Mouse (Mus musculus) monocyte, adult 5-6 weeks (primary cell): ENCODE results near the gene Relch. TPM values are rescaled to one million over a fixed set of nuclear protein-coding genes. Genes with fewer than 3 reads are reported as not detected.
"Not testable (repeated sequence)": the region's sequence is repeated elsewhere in the genome, so short reads cannot be mapped to it uniquely, and the experiment has no call there.

Experiments
- ATAC-seq: fragments of 153-309, 156-312 bp; replicated peaks from 2 replicates; pipeline ENCODE4 v1.8.0; 2017; ENCODE audit warnings: mild to moderate bottlenecking; ENCODE audit not compliant: low TSS enrichment, insufficient number of reproducible peaks, severe bottlenecking, poor library complexity, low FRiP score
- total RNA-seq: library from RNA; stranded (forward); fragments of 200-1000, 200-491, 200-594 nt; gene quantifications from 3 replicates; pipeline ENCODE4 v1.2.3, GENCODE M21; 2017

The Relch gene
- total RNA-seq, 1 experiment from 2014 or later: 57.6 TPM

DNA sequence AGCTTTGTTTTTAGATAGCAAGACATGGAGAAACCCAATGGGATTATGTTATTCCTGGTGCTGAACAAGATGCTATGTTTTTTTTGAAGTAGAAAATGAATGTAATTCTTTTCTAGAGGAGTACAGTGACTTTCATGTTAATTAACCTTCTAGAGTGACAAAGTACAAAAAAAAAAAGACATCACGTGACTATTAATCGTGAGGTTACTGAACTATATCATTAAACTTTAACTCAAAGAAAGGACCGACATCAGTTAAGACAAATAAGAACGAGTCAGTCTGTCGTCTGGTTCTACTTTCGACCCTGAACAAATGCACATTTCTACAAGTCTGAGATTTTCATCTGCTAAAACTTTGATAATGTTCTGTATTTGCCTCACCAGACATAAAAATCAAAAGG is 74.7 kb downstream of the Relch start:
- no peak for ATAC-seq

- ATAC-seq: no peak
Measured at GRCm38 (mm10) chr1:105739493-105739892, 75.8 kb downstream of the Relch start.

DNA sequence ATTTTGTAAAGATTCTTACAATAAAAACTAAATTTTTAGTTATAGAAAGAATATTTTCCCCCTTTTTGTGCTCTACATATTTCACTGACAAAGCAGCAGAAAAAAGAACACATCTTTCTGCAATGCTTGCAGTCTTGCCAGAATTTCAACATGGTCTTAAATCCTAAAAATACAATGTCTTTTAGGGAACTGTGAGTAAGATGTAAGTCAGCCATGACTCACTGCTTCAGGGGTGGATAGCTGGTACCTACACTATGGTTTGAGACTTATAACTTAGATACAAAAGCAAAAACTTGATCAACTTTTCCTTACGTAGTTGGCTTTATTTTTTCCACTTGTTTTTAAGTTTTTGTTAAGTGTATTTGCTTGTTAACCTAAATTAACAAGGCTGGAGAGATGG is 78.8 kb downstream of the Relch start:
- no peak for ATAC-seq

- ATAC-seq: no peak
Measured at GRCm38 (mm10) chr1:105746444-105746843, 82.8 kb downstream of the Relch start.

DNA sequence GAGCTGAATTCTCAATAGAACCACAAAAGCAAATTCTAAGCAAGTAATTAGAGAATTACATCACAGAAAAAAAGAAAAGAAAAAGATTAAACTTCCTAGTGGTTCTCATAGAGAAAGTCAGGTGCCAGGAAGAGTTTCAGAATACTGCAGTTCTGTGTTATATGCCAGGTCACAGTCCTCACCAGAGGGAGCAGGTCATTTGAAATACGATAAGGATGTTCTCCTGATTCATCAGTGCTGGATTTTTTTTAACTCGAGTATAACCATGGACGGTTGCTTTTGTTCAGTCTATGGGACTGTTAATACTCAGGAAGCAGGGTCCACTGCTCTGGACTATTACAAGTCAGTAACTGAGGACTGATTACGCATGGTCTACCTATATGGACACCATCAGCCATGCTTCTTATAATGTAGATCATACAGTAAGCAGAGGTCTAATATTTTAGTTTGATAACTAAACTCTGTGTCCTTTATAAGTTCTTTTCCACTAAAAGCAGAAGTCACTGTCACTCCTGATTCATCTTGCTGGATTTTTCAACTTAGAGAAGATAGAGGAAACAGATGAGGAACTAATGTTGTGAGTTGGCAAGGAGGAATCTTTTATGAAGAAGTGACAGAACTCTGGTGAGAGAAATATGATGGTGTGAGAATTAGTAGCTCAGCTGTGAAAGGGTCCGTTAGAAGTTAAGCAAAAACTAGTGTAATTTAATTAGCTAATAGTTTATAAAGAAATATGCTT is 83.4 kb downstream of the Relch start:
- ATAC-seq: peak; percentile 62; the same call in 1 of the 2 replicates

DNA sequence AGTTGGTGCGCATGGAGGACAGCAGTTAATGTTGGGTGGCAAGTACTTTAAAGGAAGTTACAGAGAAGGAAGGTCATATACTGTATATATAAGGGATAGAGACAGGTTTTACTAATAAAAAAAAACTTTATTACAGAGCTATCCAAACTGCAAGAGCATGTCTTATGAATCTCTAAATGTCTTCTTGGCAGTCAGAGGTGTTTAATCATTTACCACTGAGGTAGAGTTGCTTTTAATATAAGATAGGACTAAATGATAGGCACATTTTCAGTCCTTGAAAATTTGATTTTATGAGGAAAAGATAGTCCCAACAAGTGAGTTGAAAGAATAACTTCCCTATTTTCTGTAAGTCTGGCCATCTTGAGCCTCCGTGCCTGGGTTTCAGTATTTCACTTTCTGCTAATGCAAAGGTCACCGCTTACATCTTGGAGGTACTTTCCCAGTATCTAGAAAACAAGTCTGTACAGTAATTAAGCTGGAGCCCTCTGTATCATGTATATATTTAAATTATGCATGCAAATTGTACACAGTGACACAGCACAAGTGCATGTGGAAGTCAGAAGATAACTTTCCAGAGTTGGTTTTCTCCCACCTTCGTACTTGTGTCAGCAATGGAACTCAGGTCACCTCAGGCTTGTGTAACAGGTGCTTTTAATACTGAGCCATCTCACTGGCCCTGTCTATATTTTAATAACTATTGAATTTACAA is 84.6 kb downstream of the Relch start:
- peak; percentile 48 for ATAC-seq

GRCm38 (mm10) chr1:105752196-105752595 is 88.5 kb downstream of the Relch start:
- no peak for ATAC-seq

DNA sequence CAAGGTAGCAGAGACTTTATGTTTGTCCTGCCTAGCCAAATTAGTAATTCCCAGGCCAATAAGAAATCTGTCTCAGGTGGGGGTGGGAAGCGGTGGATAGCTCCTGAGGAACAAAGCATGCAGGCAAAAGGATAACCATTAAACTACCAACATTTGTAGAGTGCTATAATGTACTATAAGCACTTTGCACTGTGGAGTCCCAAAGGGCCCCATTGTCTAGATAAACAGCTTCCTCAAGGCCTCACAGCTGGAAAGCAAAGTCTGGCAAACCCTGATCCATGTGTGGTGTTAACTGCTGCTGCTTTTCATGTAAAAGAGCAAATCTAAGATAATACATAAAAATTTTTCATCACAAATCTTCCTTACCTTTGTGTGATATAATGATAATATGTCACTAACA is 89.3 kb downstream of the Relch start:
- no peak for ATAC-seq

DNA sequence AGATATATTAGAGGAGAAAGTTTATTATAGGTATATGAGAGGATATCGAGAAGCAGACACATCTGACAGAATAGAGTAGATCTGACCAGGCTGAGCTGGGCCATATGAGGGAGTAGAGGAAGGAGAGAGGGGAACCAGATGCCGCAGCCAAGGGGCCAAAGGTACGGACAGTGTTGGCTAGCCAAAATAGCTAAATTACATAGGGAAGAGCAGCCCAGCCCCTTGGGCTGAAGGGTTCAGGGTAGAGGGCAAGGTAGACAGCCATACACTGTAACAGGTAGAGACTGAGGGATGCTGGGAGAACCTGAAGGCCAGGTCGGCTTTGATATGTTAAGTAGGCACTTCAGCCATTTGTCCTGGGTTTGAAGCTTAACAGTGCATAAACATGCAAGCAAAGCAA is 95.1 kb downstream of the Relch start:
- no peak for ATAC-seq

DNA sequence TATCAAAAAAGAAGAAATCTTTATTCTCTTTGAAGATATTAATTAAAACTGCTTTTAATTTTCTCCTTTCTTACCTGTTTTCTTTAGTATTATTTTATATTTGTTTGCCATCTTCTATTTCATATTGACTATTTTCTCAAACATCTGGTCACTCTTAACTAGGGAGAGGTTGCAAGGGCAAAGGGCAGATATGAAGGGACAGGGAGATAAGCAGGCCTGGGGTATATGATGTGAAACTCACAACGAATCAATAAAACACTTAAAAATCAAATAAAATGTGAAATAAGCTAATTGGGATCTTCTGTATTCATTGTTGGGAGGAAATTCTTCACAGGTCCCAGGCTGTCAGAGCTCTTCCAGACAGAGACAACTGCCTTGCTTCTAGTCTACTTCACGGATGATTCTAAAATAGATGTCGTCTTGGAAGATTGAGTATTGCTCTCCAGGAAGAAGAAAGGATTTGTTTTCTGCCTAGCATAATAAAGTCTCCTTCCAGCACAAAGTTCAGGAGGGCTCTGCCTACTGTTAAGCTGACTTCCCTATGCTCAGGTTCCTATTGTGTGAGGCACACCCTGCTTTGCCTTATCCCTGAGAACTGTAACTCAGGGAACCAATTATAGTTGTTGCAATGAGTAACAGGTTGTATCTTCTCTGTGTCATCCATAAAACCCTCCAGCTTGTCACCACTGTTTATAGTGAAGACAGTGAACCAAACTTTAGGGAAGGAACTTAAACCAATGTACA is 95.9 kb downstream of the Relch start:
- no peak for ATAC-seq

- ATAC-seq: no peak
Measured at GRCm38 (mm10) chr1:105765586-105765985, 101.9 kb downstream of the Relch start.

GRCm38 (mm10) chr1:105766099-105766498 is 102.4 kb downstream of the Relch start:
- not testable (repeated sequence) for ATAC-seq

GRCm38 (mm10) chr1:105768397-105768796 is 104.7 kb downstream of the Relch start:
- ATAC-seq: no peak

- ATAC-seq: no peak
Measured at GRCm38 (mm10) chr1:105770685-105771084, 107.0 kb downstream of the Relch start.

- ATAC-seq: no peak
Measured at GRCm38 (mm10) chr1:105776426-105776825, 112.8 kb downstream of the Relch start.

- 0 out of 2 replicates have a peak, but pooled peaks have one; percentile 29 for ATAC-seq
Measured at GRCm38 (mm10) chr1:105780079-105780456, 116.4 kb downstream of the Relch start.

DNA sequence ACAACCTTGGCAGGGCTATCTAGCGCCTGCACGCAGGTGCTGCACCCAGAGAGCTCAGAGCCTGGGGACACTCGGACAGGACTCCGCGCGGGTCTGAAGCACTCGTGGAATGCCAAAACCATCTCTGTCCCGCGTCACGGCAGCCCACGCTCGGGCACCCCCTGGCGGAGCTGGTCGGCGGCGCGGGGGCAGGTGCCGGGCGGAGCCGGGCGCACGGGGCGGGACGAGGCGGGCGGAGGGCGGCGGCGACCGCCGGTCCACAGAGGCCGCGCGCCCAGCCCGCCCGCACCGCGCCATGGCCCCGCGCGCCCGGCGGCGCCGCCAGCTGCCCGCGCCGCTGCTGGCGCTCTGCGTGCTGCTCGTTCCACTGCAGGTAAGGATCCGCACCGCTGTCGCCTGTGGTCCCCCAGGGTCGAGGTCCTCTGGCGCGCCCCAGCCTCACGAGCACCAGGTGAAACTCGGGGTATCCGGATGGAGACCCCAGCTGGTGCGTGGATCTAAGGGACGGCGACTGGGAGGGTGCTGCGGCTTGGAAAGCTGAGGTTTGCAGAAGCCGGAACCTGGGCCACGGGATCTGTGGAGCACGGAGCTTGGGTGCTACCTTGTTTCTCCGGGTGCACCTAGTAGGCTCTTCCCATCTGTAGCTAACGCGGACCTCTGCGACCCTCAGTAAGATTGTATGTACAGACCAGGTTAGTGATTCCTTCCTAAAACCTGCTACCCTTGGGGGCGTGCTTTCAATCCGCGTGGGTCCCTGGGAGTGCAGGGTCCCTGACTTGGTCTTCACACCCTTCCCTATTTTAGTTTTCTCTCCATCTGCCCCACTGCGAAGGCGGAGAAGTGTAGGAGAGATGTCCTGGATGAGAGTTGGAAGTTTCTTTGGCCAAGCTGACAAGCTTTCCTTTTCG is 117.0 kb downstream of the Relch start, which contains the start of gene Tnfrsf11a:
TSS of gene Tnfrsf11a (plus strand) at position 262 of the 908 bp plus-strand sequence.
- ATAC-seq: 0 out of 2 replicates have a peak, but pooled peaks have one; percentile 18

DNA sequence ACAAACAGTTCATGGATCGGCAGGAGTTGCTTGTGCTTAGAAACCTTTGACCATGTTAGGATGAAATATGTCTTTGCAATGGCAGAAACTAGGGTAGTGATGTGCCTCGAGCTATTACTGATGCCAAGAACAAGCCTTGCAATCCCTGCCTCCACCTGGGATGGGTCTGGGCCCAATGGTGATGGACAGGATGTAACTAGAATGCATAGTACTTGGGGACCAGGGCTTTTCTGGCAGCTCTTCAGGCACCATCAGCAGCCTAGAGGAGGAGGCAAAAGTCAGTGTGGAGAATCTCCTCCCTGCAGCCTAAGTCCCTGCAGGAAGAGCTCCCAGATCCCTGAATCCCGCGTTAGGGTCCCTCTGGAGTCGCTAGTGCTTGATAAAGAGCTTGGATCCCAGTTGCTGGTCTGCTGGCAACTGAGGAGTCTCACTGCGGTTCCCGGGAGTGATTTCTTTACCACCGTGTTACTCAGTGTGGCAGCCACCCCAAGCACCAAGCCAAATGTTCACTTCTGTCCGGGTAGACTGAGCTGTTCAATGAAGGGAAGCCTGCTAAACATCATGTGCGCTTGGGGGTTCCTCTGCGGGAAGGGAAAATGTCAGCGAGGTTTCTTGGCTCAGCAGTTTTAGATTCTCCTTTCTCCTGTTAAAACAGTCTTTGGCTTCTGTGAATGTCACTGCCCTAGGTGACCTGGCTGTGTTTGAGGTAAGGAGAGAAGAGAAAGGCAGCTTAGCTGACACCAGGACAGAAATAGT is 117.9 kb downstream of the Relch start:
- ATAC-seq: no peak
